Mouse (Mus musculus) testis, postnatal 10 days (tissue): ENCODE data around the gene Birc2.

ENCODE experiments used
- DNase-seq: peaks from one replicate; pipeline ENCODE4 v3.0.0; 2021; ENCODE audit warnings: low spot score

The Birc2 gene

DNA sequence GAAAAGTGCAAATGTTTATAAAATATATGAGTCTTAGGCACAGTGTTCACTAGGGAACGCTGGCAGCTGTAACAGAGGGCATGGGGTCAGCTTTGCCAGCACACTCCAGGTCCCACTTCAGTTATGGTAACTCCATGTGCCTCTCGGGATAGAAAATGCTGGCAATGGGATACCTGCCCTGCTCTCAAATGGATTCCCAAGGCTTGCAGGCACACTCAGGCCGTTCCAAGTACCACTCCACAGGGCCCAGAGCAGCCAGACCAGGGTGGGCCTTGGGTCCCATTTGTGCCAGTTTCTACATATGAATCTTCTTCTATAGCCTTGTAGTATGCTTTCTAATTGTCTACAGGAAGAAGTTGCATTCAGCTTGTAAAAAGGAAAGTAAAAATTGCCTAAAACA is 51.5 kb downstream of the Birc2 start:
- no peak for DNase-seq

DNA sequence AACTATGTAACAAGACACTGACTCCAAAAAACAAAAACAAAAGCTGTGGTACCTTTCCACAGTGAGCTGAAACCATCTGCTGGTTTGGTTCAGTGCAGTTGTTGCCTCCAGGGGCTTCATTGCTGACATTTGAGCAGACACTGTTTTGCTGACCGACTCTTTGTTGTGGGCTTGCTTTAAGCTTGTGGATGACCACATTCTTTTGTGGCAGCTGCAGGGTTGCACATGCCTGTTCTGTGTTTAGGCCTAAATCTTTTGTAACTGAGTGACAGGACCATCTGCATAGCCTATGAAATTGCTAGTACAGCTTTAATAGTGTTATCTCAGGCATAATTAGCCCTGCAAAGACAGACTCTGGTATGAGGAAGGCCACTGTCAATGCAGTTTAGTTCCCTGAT is 52.2 kb downstream of the Birc2 start:
- no peak for DNase-seq

DNA sequence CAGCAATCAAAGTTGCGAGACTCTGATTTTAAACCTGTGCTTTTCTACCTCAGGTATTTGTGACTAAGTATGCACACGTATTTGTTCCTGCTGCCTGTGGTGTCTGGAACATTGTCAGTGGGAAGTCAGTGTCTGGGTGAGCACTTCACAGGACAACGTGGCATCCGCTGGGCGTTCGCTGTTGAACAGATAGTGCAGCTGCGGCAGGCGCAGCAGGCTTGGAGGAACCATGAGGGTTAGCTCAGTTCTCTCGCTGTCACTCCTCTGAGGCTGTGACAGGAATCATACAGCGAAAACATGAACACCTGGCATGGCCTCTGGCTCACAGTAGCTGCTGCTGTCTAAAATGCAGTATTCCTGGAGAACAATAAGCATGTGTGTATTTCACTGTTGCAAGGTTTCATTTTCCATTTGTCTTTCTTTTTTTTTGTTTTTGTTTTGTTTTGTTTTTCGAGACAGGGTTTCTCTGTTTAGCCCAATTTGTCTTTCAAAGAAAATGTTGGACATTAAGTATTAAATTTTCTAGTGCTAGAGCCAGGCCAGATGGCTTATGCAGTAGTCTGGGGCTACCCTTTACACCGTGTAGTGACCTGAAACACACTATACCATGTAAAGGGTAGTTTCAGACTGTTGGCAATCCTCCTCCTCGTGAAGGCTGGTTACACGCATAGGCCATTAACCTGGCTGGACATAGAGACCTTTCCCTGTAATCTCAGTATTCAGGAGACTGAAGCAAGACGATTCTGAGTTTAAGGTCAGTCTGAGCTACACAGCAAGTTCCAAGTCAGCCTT is 52.8 kb downstream of the Birc2 start:
- no peak for DNase-seq

DNA sequence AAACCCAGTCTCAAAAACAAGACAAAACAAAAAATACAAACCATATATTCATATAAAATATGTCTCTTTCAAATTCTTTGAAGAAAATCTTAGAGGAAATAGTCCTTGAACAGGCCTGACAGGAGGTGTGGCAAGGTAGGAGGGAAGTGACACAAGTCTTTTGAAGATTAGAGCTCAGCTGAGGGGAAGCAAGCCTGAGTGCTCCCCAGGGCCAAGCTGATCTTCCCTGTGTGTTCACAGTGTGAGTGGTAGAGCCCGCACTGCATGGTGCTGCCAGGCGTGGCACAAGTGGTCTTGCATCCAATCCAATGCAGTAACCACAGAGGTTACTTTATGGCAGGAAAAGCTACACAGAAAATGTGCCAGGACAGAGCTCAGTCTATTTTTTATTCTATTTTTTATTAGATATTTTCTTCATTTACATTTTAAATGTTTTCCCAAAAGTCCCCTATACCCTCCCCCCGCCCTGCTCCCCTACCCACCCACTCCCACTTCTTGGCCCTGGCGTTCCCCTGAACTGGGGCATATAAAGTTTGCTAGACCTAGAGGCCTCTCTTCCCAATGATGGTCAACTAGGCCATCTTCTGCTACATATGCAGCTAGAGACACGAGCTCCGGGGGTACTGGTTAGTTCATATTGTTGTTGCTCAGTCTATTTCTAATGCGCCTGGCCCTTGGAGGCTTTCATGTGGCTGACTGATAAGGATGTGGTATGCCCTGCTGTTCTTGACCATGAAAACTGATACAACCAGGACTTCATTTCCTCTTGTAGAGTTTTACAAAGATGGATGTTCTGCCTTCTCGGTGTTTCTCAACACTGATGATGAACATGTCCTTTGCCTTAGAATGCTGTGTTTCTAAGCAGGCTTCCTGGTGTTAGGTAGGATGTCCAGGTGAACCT is 56.4 kb downstream of the Birc2 start:
- DNase-seq = no peak

DNA sequence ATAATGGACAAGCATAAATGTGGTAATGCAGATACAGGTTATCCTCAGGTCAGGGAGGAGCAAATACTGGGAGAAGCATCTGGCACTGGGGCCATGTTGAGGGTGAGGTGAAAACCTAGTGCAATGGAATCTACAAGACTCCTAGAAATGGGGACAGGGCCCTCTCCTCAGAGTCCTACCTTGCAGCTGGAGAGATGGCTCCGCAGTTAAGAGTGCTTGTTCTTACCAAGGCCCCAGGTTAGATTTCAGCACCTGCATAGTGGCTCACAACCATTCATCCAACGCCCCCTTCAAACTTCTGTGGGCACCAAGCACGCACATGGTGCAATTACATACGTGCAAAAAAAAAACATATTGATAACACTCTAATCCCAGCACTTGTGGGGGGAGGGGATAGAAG is 57.1 kb downstream of the Birc2 start:
- DNase-seq = no peak

DNA sequence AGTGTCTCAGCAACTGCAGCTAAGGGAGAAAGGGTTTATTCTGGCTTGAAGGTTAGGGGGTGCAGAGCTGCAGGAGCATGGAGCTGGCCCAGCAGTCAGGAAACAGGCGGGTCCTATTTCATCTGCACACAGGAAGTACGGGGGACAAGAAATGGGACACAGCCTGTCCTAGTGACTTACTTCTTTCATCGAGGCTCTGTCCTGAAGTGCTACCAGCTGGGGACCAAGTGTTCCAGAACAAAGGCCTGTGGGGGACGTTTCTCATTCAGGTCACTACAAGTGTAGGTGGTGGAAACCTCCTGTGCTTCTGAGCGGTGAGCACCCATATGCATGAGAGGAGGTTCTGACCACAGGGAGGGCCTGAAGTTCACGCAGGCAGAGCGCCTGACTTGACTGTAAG is 58.1 kb downstream of the Birc2 start:
- DNase-seq = no peak

DNA sequence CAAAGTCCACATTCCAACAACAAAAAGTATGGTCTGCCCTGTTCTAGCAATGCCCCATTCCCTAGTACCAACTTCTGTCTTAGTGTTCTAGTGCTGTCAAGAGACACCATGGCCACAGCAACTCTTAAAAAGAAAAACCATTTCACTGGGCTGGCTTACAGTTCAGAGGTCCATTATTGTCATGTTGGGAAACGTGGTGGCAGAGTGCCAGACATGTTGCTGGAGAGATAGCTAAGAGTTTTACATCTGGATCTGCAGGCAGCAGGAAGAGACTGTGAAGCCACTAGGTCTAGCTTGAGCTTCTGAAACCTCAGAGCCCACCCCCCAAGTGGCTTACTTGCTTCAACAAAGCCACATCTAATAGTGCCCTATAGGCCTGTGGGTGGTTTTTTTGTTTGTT is 59.2 kb downstream of the Birc2 start:
- DNase-seq = no peak

DNA sequence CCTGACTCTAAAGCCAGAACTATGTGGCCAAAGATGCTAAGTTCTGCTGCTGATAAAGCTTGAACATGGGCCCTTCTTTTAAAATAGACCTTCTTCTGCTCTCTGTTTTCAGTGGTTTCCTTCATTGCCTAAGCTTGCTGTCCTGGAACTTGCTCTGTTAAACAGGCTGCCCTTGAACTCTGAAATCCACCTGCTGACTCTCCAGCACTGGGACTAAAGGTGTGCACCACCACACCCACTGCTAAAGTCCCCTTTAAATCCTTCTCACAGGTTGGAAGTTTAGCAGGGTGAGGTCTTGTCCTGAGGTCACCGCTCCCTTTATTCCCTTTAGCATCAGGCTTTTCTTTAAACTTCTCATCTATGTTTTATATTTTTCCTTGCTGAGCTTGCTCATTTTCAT is 59.9 kb downstream of the Birc2 start:
- DNase-seq = no peak

DNA sequence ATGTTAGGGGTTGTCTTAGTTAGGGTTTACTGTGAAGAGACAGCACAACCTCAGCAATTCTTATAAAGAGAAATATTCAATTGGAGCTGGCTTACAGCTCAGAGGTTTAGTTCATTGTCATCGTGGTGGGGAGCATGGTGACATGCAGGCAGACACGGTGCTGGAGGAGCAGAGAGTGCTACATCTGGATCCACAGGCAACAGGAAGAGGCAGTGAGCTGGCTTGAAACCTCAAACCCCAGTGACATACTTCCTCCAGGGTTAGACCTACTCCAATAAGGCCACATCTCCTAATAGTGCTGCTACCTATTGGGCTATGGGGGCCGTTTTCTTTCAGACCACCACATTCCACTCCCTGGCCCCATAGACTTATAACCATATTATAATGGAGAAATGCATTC is 60.9 kb downstream of the Birc2 start:
- DNase-seq = no peak

DNA sequence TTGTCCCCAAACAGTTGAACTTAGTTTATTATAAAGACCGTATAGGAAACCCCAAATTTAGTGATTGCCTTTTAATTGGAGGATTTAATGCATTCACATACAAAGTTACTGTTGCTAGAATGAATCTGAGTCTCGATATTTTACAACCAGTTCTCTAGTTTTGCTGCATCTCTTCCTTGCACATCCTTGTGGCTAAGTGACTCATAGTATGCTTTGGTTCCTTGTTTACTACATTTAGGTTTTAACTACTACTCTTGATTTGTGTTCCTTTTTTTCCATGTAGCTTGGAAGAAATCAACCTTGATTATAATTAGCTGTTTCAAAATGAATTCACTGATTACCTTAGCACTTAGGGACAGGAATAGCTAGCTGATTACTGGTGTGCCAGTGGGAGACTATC is 61.9 kb downstream of the Birc2 start:
- no peak for DNase-seq

DNA sequence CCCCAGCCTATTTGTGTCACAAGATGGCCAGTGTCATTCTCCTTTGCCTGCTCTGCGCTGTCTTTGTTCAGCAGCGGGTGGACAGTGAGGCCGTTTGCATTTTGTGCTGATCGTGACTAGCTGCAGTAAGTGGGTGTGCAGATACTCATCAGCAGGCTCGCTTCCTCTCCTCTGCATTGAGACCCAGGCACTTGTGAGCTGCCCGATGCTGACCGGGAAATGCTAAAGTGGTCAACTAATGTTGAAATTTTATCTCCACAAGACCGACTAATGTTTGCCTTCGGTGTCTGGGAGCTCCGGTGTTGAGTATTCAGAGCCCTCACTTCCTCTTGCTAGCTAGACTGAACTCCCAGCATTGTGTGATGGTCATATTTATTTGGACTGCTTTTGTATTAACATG is 62.3 kb downstream of the Birc2 start:
- no peak for DNase-seq

DNA sequence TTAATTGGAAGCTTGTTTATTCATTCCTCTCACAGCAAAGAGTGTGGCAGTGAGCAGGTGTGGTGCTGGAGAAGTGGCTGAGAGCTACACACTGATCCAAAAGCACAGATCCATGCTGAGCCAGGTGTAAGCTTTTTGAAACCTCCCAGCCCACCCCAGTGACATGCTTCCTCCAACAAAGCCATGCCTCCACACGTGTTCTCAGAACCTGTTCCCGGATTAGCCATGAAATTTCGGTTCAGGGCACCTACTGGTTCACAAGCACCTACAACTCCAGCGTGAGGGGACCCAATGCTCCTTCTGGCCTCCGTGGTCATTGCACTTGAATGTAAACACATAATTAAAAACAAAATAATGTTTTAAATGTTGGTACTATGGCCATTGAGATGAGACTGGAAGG is 63.2 kb downstream of the Birc2 start:
- DNase-seq = no peak

DNA sequence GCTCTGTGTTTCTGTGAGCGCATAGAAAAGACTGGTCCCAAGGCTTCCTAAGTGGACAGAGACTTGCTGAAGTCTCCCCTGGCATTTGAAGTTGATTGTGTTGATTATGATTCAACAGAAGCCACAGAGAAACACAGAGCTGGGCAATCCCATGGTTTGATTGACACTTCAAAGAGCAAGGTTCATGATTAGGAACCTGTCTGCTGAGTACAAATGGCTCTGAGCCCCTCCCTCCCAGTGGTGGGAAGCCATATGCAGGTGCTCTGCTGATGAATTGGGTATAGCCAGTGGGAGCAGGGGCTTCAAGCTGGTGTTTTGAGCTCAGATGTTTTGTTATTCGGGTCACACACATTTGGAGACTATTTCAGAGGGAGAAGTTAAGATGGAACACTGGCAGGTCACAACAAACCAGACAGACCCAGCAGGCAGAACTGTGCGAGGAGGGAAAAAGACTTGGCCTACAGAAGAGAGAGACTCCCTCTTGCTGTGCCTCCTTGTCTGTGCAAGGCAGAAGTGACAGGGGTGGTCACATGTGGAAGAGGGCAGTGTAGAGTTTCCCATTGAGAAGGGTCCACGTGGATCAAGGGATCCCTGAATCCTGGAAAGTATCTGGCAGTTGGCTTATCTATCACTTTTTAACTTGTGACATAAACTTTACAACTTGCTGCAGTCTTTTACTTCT is 64.0 kb downstream of the Birc2 start:
- DNase-seq = no peak

DNA sequence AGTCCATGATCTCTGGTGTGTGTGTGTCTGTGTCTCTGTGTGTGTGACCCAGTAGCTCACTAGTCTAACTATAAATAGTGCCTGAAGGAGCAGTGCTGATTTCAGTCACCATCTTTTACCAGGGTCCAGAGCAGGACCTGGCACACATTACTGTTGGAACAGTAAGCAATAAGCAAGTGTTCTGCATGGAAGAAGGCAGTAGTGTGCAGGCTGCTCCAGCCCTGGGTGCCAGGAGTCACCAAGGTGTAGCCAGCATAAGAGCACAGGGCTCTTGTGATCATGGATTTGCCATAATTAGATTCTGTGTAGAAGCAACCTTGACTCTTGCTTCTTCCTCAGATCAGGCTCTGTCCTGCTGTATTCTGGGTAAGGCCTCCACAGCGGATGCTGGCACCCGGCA is 64.5 kb downstream of the Birc2 start:
- no peak for DNase-seq

DNA sequence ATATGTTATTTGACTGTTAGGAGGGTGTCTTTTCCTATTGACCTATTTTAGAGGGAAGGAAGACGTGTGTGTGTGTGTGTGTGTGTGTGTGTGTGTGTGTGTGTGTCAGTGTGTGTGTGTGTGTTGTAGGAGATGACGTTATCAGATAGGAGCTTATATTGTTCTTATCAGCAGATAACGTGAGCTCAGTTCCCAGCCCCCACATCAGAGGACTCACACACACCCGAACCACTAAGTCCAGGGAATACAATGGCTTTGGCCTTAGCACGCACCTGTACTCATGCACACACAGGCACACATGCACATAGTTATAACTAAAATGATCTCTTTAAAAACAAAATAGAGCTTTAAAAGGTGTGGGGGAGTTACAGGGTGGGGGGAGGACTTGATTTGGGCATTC is 67.4 kb downstream of the Birc2 start:
- DNase-seq = no peak

DNA sequence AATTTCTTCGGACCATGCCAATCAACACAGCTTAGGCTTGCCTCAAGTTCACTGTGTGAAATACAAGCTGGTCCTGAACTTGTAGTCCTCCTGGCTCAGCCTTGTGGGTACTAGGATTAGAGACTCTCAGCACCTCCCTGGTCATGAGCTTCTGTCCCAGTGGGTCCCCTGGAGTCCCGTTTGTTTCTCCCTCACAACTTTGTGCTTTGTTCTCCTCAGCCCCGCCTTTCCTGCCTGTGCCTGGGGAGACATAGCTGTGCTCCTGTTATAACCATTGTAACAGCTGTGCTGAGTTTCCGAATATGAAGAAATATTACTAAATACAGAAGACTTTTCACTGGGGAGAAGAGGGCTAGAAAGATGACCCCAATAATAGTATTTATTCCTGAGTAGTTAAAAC is 67.8 kb downstream of the Birc2 start:
- no peak for DNase-seq
